Mouse (Mus musculus) liver, embryonic 13.5 days (tissue): Measurements from ENCODE around the gene Map4k2. TPM values are rescaled to one million over a fixed set of nuclear protein-coding genes. Genes with fewer than 3 reads are reported as not detected.

Experiments
- ATAC-seq: fragments of 200-750 bp; cut with Nextera tagmentation; 2 replicates; pipeline ENCODE4 v1.8.0; 2017; ENCODE audit warnings: low read depth, mild to moderate bottlenecking, moderate number of reproducible peaks, moderate library complexity
- DNase-seq: peaks from one replicate; pipeline ENCODE4 v3.0.0; 2022
- H3K27ac ChIP-seq: fragments of 300-500 bp; sonication (generic); 2 replicates; pipeline ENCODE4 v1.5.1; 2015; ENCODE audit warnings: moderate library complexity, mild to moderate bottlenecking, inconsistent platforms
- H3K27me3 ChIP-seq: fragments of 300-500 bp; sonication (generic); 2 replicates; pipeline ENCODE4 v1.6.1; 2015; ENCODE audit warnings: mild to moderate bottlenecking, inconsistent platforms
- H3K36me3 ChIP-seq: fragments of 300-500 bp; sonication (generic); 2 replicates; pipeline ENCODE4 v1.6.1; 2015; ENCODE audit warnings: mild to moderate bottlenecking, inconsistent platforms
- H3K4me1 ChIP-seq: fragments of 300-500 bp; sonication (generic); replicated peaks from 2 replicates; pipeline ENCODE4 v1.6.1; 2015; ENCODE audit warnings: inconsistent platforms
- H3K4me2 ChIP-seq: fragments of 300-500 bp; sonication (generic); 2 replicates; pipeline ENCODE4 v1.6.1; 2015; ENCODE audit warnings: inconsistent platforms, mild to moderate bottlenecking, moderate library complexity
- H3K4me3 ChIP-seq: fragments of 300-500 bp; sonication (generic); replicated peaks from 2 replicates; pipeline ENCODE4 v1.5.1; 2015; ENCODE audit warnings: mild to moderate bottlenecking, inconsistent platforms
- H3K9ac ChIP-seq: fragments of 300-500 bp; sonication (generic); 2 replicates; pipeline ENCODE4 v1.6.1; 2015; ENCODE audit warnings: mild to moderate bottlenecking, inconsistent platforms
- H3K9me3 ChIP-seq: fragments of 300-500 bp; sonication (generic); replicated peaks from 2 replicates; pipeline ENCODE4 v1.6.1; 2016; ENCODE audit warnings: inconsistent platforms
- WGBS: fragments of 180-500 bp; shearing (Covaris S2); methylation state at CpG from one replicate; pipeline ENCODE4 v1.1.7; 2015; ENCODE audit not compliant: insufficient replicate concordance; 5-methylcytosine and 5-hydroxymethylcytosine counted together
- polyA plus RNA-seq: library from polyadenylated mRNA; unstranded; fragments of >200 nt; fragmentation: Nextera tagmentation; extraction: Ambion mirVana; gene quantifications from 2 replicates; pipeline ENCODE4 v1.2.1, GENCODE M21; 2015

The Map4k2 gene
- polyA plus RNA-seq, 1 experiment from 2014 or later, result 4.5 TPM

GRCm38 (mm10) chr19:6372433-6372832 lies 31.5 kb downstream of the Map4k2 start:
- H3K27me3 ChIP-seq, result no peaks in the 10 kb centered on the region
- no peak overlapping the region for H3K27ac ChIP-seq
- H3K9me3 ChIP-seq, result no peaks in the 10 kb centered on the region
- no peak for DNase-seq
- no peak overlapping the region for H3K9ac ChIP-seq
- peaks cover 99% of the 10 kb centered on the region for H3K36me3 ChIP-seq
- no peak overlapping the region for H3K4me3 ChIP-seq
- 90% methylated on average over 3 of the region's 3 CpGs for WGBS
- no peak for ATAC-seq
- peaks cover 11% of the 10 kb centered on the region; the same call in 1 of the 2 replicates for H3K4me1 ChIP-seq
- H3K4me2 ChIP-seq, result no peak overlapping the region

GRCm38 (mm10) chr19:6373539-6374400 lies 32.8 kb downstream of the Map4k2 start:
- H3K4me3 ChIP-seq, result no peak overlapping the region
- H3K36me3 ChIP-seq, result peaks cover 99% of the 10 kb centered on the region
- H3K9me3 ChIP-seq, result no peaks in the 10 kb centered on the region
- 57% methylated on average over 12 of the region's 12 CpGs for WGBS
- no peak overlapping the region for H3K9ac ChIP-seq
- no peak overlapping the region for H3K4me2 ChIP-seq
- H3K27me3 ChIP-seq, result no peaks in the 10 kb centered on the region
- DNase-seq (peak; percentile 54), ATAC-seq (peak; percentile 32; the same call in 1 of the 2 replicates)
- peaks cover 7% of the 10 kb centered on the region; the same call in 1 of the 2 replicates for H3K4me1 ChIP-seq
- no peak overlapping the region for H3K27ac ChIP-seq

GRCm38 (mm10) chr19:6374571-6374970 lies 33.6 kb downstream of the Map4k2 start:
- Histone ChIP-seq H3K36me3 (peaks cover 100% of the 10 kb centered on the region), H3K4me1 (peaks cover 5% of the 10 kb centered on the region; the same call in 1 of the 2 replicates), H3K27me3 (no peaks in the 10 kb centered on the region), H3K9me3 (no peaks in the 10 kb centered on the region), H3K4me3 (no peak overlapping the region), H3K27ac (no peak overlapping the region), H3K9ac (no peak overlapping the region), H3K4me2 (no peak overlapping the region)
- WGBS, result 94% methylated on average over 10 of the region's 10 CpGs
- ATAC-seq (no peak), DNase-seq (no peak)

GRCm38 (mm10) chr19:6375423-6376254 lies 34.7 kb downstream of the Map4k2 start:
- no peak overlapping the region for H3K4me2 ChIP-seq
- DNase-seq (no peak), ATAC-seq (no peak)
- no peak overlapping the region for H3K4me3 ChIP-seq
- WGBS, result 92% methylated on average over 42 of the region's 42 CpGs
- H3K9me3 ChIP-seq, result no peaks in the 10 kb centered on the region
- H3K27me3 ChIP-seq, result no peaks in the 10 kb centered on the region
- no peak overlapping the region for H3K9ac ChIP-seq
- peaks cover 93% of the 10 kb centered on the region for H3K36me3 ChIP-seq
- H3K27ac ChIP-seq, result no peak overlapping the region
- H3K4me1 ChIP-seq, result peaks cover 5% of the 10 kb centered on the region; the same call in 1 of the 2 replicates

GRCm38 (mm10) chr19:6376255-6376564 lies 35.3 kb downstream of the Map4k2 start:
- WGBS, result 85% methylated on average over 14 of the region's 14 CpGs
- no peak for DNase-seq

GRCm38 (mm10) chr19:6376643-6377042 lies 35.7 kb downstream of the Map4k2 start:
- Histone ChIP-seq H3K4me2 (no peak overlapping the region), H3K27me3 (no peaks in the 10 kb centered on the region), H3K4me3 (no peak overlapping the region), H3K4me1 (peaks cover 5% of the 10 kb centered on the region; the same call in 1 of the 2 replicates), H3K9me3 (no peaks in the 10 kb centered on the region), H3K36me3 (peaks cover 83% of the 10 kb centered on the region), H3K27ac (no peak overlapping the region), H3K9ac (no peak overlapping the region)
- DNase-seq, result no peak
- ATAC-seq, result no peak
- WGBS, result 75% methylated on average over 2 of the region's 2 CpGs

More at GRCm38 (mm10) chr19:6376255-6376564, 35.3 kb downstream of the Map4k2 start:
- Histone ChIP-seq H3K36me3 (peaks cover 87% of the 10 kb centered on the region), H3K4me2 (no peak overlapping the region), H3K4me3 (no peak overlapping the region), H3K27ac (no peak overlapping the region), H3K27me3 (no peaks in the 10 kb centered on the region), H3K9me3 (no peaks in the 10 kb centered on the region), H3K9ac (no peak overlapping the region), H3K4me1 (peaks cover 5% of the 10 kb centered on the region; the same call in 1 of the 2 replicates)
- ATAC-seq, result no peak

- Histone ChIP-seq H3K27ac (no peak overlapping the region), H3K4me3 (no peak overlapping the region), H3K9me3 (no peaks in the 10 kb centered on the region), H3K9ac (no peak overlapping the region), H3K36me3 (peaks cover 74% of the 10 kb centered on the region), H3K4me2 (no peak overlapping the region), H3K27me3 (no peaks in the 10 kb centered on the region), H3K4me1 (peaks cover 5% of the 10 kb centered on the region; the same call in 1 of the 2 replicates)
- WGBS, result 85% methylated on average over 11 of the region's 11 CpGs
- DNase-seq (no peak), ATAC-seq (no peak)
These were observed 36.5 kb downstream of the Map4k2 start for GRCm38 (mm10) chr19:6377327-6378040.

DNA sequence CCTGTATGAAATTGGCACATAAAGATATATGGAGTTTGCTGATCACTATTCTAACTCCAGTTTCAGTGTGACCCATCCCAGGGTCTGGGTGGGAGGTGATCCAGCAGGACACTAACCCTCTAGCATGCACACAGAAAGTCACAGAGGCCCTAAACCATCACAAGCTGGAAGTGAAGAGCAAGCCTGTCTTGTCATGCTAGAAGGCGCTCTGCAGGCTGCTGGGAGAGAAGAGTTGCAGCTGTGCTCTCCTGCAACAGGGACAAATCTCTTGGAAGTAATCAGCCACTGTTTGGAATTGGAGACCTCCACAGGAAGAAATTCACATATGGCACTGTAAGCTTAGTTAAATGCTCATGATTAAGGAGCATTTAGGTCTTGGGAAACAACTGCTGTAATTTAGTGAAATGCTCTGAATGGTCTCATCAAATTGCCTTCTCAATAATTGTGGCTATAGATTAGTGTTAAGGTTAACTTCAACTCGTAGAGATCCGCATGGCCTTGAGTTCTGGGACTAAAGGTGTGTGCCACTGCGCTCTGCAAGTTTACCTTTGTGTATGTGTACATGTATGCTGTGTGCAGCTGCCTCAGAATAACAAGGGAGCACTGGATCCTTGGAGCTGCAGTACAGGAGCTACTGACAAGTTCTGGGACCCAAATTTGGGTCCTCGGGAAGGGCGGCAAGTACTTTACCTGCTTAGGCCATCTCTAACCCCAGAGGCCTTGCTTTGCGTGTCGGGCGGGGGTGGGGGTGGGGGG lies 39.7 kb downstream of the Map4k2 start:
- peaks cover 43% of the 10 kb centered on the region for H3K36me3 ChIP-seq
- WGBS, result 85% methylated on average over 9 of the region's 9 CpGs
- no peak overlapping the region for H3K27ac ChIP-seq
- no peak for DNase-seq
- no peaks in the 10 kb centered on the region for H3K9me3 ChIP-seq
- ATAC-seq, result no peak
- H3K27me3 ChIP-seq, result no peaks in the 10 kb centered on the region
- no peak overlapping the region for H3K9ac ChIP-seq
- H3K4me1 ChIP-seq, result peaks cover 16% of the 10 kb centered on the region; the same call in 1 of the 2 replicates
- H3K4me2 ChIP-seq, result no peak overlapping the region
- H3K4me3 ChIP-seq, result no peak overlapping the region

- 85% methylated on average over 5 of the region's 5 CpGs for WGBS
- ATAC-seq, result no peak
These were observed 40.3 kb downstream of the Map4k2 start for GRCm38 (mm10) chr19:6381238-6381637.

DNA sequence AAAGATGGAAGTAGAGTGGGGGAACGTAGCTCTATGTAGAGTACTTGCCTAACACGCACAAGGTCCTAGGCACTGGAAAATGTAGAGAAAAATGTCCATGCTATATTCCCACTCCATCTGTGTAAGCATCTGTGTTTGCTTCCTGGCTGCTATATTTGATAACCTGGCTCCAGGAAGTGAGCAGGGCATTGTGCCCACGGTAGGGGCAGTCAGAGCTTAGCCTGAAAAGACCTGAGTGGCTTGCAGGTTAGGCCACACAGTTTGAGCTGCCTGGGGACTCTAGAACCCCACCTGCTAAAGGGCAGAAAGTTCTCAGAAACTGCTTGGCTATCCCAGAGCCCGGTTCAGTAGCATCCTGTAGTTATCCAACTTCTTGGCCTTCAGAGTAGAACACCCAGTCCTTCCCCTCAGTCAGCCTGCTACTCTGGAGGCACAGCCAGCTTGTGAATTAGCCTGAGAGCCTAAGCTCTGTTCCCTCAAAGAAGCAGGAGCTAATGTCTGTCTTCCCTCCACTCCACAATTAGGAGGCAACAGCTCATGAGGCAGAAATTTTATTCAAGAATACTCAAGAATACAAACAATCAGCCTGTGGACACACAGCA lies 41.5 kb downstream of the Map4k2 start:
- H3K4me2 ChIP-seq, result no peak overlapping the region
- WGBS, result 45% methylated on average over 4 of the region's 4 CpGs
- no peaks in the 10 kb centered on the region for H3K27me3 ChIP-seq
- peaks cover 25% of the 10 kb centered on the region for H3K36me3 ChIP-seq
- no peaks in the 10 kb centered on the region for H3K9me3 ChIP-seq
- H3K4me1 ChIP-seq, result peaks cover 16% of the 10 kb centered on the region; the same call in 1 of the 2 replicates
- no peak overlapping the region for H3K4me3 ChIP-seq
- H3K9ac ChIP-seq, result no peak overlapping the region
- DNase-seq (no peak), ATAC-seq (no peak)
- no peak overlapping the region for H3K27ac ChIP-seq

More at GRCm38 (mm10) chr19:6381238-6381637, 40.3 kb downstream of the Map4k2 start:
- no peak overlapping the region for H3K9ac ChIP-seq
- H3K9me3 ChIP-seq, result no peaks in the 10 kb centered on the region
- DNase-seq, result no peak
- no peak overlapping the region for H3K4me3 ChIP-seq
- H3K27ac ChIP-seq, result no peak overlapping the region
- H3K4me2 ChIP-seq, result no peak overlapping the region
- H3K36me3 ChIP-seq, result peaks cover 37% of the 10 kb centered on the region
- peaks cover 16% of the 10 kb centered on the region; the same call in 1 of the 2 replicates for H3K4me1 ChIP-seq
- no peaks in the 10 kb centered on the region for H3K27me3 ChIP-seq
